Mouse (Mus musculus): ENCODE measurements around the gene Dlx5. TPM values are rescaled to one million over a fixed set of nuclear protein-coding genes. Genes with fewer than 3 reads are reported as not detected.

The Dlx5 gene
- polyA plus RNA-seq, 1 experiment from 2014 or later = 0.98 TPM

GRCm38 (mm10) chr6:6875136-6875535 is 6.7 kb downstream of the Dlx5 start:
- Histone ChIP-seq H3K27me3 (replicated peaks) (peaks cover 89% of the 10 kb centered on the region), H3K9ac (no peak overlapping the region), H3K27ac (ENCODE audit: poor library complexity, severe bottlenecking) (no peak overlapping the region), H3K4me3 (no peak overlapping the region), H3K36me3 (no peaks in the 10 kb centered on the region), H3K9me3 (replicated peaks) (no peaks in the 10 kb centered on the region), H3K4me2 (no peak overlapping the region), H3K4me1 (replicated peaks) (peaks cover 33% of the 10 kb centered on the region)
- 0% methylated on average over 11 of the region's 11 CpGs for WGBS
- no peak for ATAC-seq (ENCODE audit: insufficient number of reproducible peaks, low FRiP score)

DNA sequence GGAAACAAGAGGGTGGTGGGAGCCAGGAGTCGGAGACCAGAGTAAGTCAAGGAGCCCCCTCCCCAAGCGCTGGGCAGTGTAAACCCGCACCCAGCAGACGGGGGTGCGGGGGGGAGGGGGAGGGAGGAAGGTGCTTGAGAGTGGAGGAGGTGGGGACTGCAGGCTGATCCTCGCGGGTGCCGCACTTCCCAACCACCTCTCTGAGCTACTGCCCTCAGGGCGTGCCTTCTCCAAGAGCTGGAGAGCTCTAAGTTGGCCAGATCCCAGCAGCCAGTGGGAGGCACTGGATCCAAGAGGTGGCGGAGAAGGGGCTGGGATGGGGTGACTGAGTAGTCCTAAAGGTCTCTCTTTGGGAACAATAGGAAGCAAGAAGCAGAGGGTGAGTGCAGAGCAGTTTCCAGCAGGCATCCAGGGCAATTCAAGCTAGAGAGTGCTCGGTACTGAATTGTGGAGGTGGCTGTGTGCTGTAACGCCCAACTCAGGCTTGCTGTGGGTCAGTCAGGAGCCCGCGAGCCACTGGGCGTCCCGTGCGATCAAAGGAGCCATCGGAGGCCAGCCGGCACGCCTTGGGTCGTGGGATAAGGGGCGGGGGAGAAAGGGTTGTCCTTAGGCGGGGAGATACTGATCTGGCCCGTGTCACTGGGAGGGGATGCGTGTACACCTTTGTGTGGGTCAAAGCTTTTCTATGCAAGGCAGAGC is 7.7 kb downstream of the Dlx5 start:
- H3K4me3 ChIP-seq = peak overlapping the region; percentile 17; the same call in 1 of the 2 replicates
- peak overlapping the region; percentile 12; the same call in 1 of the 2 replicates for H3K4me2 ChIP-seq
- peaks cover 91% of the 10 kb centered on the region for H3K27me3 ChIP-seq (replicated peaks)
- H3K4me1 ChIP-seq (replicated peaks) = peaks cover 26% of the 10 kb centered on the region
- H3K9me3 ChIP-seq (replicated peaks) = no peaks in the 10 kb centered on the region
- H3K27ac ChIP-seq (ENCODE audit: poor library complexity, severe bottlenecking) = no peak overlapping the region
- H3K36me3 ChIP-seq = no peaks in the 10 kb centered on the region
- peak; percentile 34 for ATAC-seq (ENCODE audit: insufficient number of reproducible peaks, low FRiP score)
- WGBS = under 1% methylated on average over 24 of the region's 25 CpGs
- H3K9ac ChIP-seq = no peak overlapping the region

- H3K27ac ChIP-seq (ENCODE audit: poor library complexity, severe bottlenecking) = no peak overlapping the region
- H3K36me3 ChIP-seq = no peaks in the 10 kb centered on the region
- WGBS = under 1% methylated on average over 19 of the region's 19 CpGs
- no peak overlapping the region for H3K4me3 ChIP-seq
- ATAC-seq (ENCODE audit: insufficient number of reproducible peaks, low FRiP score) = no peak
- no peak overlapping the region for H3K9ac ChIP-seq
- peaks cover 20% of the 10 kb centered on the region for H3K4me1 ChIP-seq (replicated peaks)
- H3K4me2 ChIP-seq = 0 out of 2 replicates have a peak overlapping the region, but pooled peaks have one; percentile 12
- H3K27me3 ChIP-seq (replicated peaks) = peaks cover 89% of the 10 kb centered on the region
- no peaks in the 10 kb centered on the region for H3K9me3 ChIP-seq (replicated peaks)
Observed at GRCm38 (mm10) chr6:6873476-6874072, 8.3 kb downstream of the Dlx5 start.

DNA sequence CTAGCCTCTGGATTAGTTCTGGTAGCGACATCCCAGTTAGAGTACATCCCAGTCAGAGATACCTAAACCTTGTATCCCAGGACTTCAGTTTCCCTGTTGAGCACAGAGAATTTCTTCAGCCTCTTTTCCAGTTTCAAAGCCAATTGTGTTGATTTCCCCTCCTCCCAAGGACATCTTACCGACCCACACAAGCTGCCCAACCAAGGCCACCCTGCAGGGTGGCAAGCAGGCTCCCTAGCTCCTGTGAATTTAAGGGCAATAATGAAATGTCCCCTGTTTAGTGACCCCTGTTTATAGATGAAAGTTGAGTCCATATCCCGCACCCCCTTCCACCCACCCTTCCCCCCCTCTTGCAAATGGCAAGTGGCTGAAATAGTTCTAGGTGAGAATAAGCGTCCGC is 9.0 kb downstream of the Dlx5 start:
- H3K27me3 ChIP-seq (replicated peaks) = peaks cover 86% of the 10 kb centered on the region
- 1% methylated on average over 5 of the region's 5 CpGs for WGBS
- no peaks in the 10 kb centered on the region for H3K9me3 ChIP-seq (replicated peaks)
- H3K4me2 ChIP-seq = no peak overlapping the region
- H3K4me3 ChIP-seq = no peak overlapping the region
- no peaks in the 10 kb centered on the region for H3K36me3 ChIP-seq
- peaks cover 16% of the 10 kb centered on the region for H3K4me1 ChIP-seq (replicated peaks)
- no peak overlapping the region for H3K9ac ChIP-seq
- no peak overlapping the region for H3K27ac ChIP-seq (ENCODE audit: poor library complexity, severe bottlenecking)
- no peak for ATAC-seq (ENCODE audit: insufficient number of reproducible peaks, low FRiP score)

DNA sequence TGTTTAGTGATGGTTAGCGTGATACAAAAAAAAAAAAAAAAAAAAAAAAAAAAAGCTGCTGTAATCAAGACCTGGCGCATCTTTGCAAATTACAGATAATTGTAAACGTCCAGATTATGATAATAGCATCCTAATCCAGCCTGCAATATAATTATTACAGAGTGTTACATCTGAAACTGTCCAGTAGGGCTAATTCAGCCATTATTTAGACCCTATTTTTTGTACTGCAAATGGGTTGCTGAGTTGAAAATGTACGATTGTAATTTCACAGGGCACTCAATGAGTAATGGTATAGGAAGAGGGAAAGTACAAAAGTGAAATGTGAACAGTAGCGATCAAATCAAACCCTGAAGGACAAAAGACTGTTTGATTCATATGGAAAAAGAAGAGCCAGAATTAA is 10.2 kb downstream of the Dlx5 start:
- peaks cover 88% of the 10 kb centered on the region for H3K27me3 ChIP-seq (replicated peaks)
- no peak overlapping the region for H3K4me2 ChIP-seq
- no peaks in the 10 kb centered on the region for H3K9me3 ChIP-seq (replicated peaks)
- H3K27ac ChIP-seq (ENCODE audit: poor library complexity, severe bottlenecking) = no peak overlapping the region
- H3K9ac ChIP-seq = no peak overlapping the region
- WGBS = 10% methylated on average over 5 of the region's 5 CpGs
- no peak overlapping the region for H3K4me3 ChIP-seq
- peaks cover 16% of the 10 kb centered on the region for H3K4me1 ChIP-seq (replicated peaks)
- no peak for ATAC-seq (ENCODE audit: insufficient number of reproducible peaks, low FRiP score)
- no peaks in the 10 kb centered on the region for H3K36me3 ChIP-seq

GRCm38 (mm10) chr6:6870876-6871420 is 10.9 kb downstream of the Dlx5 start:
- Histone ChIP-seq H3K4me3 (no peak overlapping the region), H3K4me2 (no peak overlapping the region), H3K9me3 (replicated peaks) (no peaks in the 10 kb centered on the region), H3K27ac (ENCODE audit: poor library complexity, severe bottlenecking) (no peak overlapping the region), H3K36me3 (no peaks in the 10 kb centered on the region), H3K27me3 (replicated peaks) (peaks cover 87% of the 10 kb centered on the region), H3K9ac (no peak overlapping the region), H3K4me1 (replicated peaks) (peaks cover 16% of the 10 kb centered on the region)
- no peak for ATAC-seq (ENCODE audit: insufficient number of reproducible peaks, low FRiP score)
- WGBS = 3% methylated on average over 7 of the region's 7 CpGs

DNA sequence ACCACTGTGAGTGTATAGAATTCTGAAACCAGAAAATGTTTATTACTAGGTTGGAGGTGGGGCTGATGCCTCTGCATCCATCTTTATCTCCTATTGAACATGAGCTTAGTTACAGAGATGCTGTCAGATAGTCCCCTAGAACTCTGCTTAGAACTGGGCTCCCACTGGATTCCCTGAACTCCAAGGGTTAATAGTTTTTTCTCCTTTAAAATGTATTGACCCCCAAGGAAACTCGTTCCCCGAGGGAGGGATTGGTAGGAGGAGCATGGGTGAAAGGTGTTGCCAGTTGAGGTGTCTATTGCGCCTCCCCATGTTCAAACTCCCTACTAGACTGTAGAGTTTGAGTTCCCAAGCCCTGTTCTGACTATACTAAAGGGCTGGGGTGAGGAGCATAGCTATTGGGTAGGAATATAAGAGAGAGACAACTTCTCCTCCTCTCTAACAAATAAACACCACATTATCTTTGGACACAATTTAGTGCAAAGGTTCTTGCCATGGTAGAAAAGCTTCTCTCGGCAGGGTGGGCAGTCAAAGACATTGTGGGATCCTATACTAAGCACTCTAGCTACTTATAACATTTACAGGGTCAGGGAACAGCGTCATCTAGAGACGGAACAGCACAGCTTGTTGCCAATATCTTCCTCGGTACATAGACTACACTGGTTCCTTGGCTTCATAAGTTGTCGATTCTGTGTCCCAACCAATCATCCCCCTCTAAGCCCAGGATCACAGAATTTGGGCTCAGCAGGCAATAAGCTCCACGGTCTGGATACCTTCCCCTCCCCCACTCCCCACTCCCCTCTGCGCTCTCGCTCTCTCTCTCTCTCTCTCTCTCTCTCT is 11.7 kb downstream of the Dlx5 start:
- Histone ChIP-seq H3K4me3 (no peak overlapping the region), H3K4me2 (no peak overlapping the region), H3K9ac (no peak overlapping the region), H3K27me3 (replicated peaks) (peaks cover 87% of the 10 kb centered on the region), H3K36me3 (no peaks in the 10 kb centered on the region), H3K27ac (ENCODE audit: poor library complexity, severe bottlenecking) (no peak overlapping the region), H3K4me1 (replicated peaks) (peaks cover 14% of the 10 kb centered on the region), H3K9me3 (replicated peaks) (no peaks in the 10 kb centered on the region)
- ATAC-seq (ENCODE audit: insufficient number of reproducible peaks, low FRiP score) = no peak
- under 1% methylated on average over 11 of the region's 11 CpGs for WGBS

DNA sequence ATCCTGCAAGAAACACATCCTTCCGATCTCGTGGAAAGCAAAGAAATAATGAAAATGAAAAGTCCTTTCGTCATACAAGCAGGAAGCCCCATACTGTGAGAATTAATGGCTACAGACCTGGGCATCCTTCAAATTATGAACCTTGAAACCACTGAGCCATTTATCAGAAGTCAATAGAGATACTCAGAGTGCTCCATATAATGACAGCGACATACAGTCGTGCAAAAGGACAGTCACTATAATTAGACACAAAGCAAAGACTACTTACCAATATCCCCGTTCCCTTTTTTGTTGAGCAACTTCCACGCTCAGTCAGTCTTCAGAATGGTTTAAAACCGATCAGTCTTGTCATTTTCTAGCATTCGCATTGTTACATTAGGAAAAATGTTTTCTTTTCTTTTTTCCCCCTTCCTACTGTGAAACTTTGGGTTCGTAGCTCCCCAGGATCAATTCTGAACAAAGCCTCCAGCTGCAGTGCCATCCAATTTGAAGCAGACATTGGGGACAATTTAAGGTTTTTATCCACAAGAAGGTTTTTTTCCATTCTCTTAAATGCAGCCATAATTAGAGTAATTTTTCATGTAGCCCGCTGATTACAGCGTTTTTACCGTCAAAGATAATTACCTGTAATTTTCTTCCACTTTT is 12.7 kb downstream of the Dlx5 start:
- ATAC-seq (ENCODE audit: insufficient number of reproducible peaks, low FRiP score) = no peak
- peaks cover 80% of the 10 kb centered on the region for H3K27me3 ChIP-seq (replicated peaks)
- H3K27ac ChIP-seq (ENCODE audit: poor library complexity, severe bottlenecking) = no peak overlapping the region
- no peak overlapping the region for H3K9ac ChIP-seq
- no peak overlapping the region for H3K4me2 ChIP-seq
- H3K4me1 ChIP-seq (replicated peaks) = peaks cover 9% of the 10 kb centered on the region
- WGBS = 4% methylated on average over 13 of the region's 13 CpGs
- H3K36me3 ChIP-seq = no peaks in the 10 kb centered on the region
- no peaks in the 10 kb centered on the region for H3K9me3 ChIP-seq (replicated peaks)
- H3K4me3 ChIP-seq = no peak overlapping the region

GRCm38 (mm10) chr6:6867031-6867430 is 14.9 kb downstream of the Dlx5 start:
- no peak overlapping the region for H3K27ac ChIP-seq (ENCODE audit: poor library complexity, severe bottlenecking)
- WGBS = 12% methylated on average over 9 of the region's 9 CpGs
- H3K4me1 ChIP-seq (replicated peaks) = peaks cover 16% of the 10 kb centered on the region; the same call in 1 of the 2 replicates
- H3K27me3 ChIP-seq (replicated peaks) = peaks cover 79% of the 10 kb centered on the region
- H3K36me3 ChIP-seq = no peaks in the 10 kb centered on the region
- no peak for ATAC-seq (ENCODE audit: insufficient number of reproducible peaks, low FRiP score)
- H3K4me3 ChIP-seq = no peak overlapping the region
- H3K9me3 ChIP-seq (replicated peaks) = no peaks in the 10 kb centered on the region
- H3K9ac ChIP-seq = no peak overlapping the region
- H3K4me2 ChIP-seq = no peak overlapping the region

GRCm38 (mm10) chr6:6864441-6865440 is 17.1 kb downstream of the Dlx5 start:
- ATAC-seq (ENCODE audit: insufficient number of reproducible peaks, low FRiP score) = no peak
- H3K9me3 ChIP-seq (replicated peaks) = no peaks in the 10 kb centered on the region
- no peak overlapping the region for H3K9ac ChIP-seq
- peak overlapping the region; percentile 87 for H3K4me2 ChIP-seq
- no peak overlapping the region for H3K27ac ChIP-seq (ENCODE audit: poor library complexity, severe bottlenecking)
- 4% methylated on average over 36 of the region's 36 CpGs for WGBS
- no peaks in the 10 kb centered on the region for H3K36me3 ChIP-seq
- peaks cover 30% of the 10 kb centered on the region for H3K4me1 ChIP-seq (replicated peaks)
- peaks cover 70% of the 10 kb centered on the region for H3K27me3 ChIP-seq (replicated peaks)
- H3K4me3 ChIP-seq = peak overlapping the region; percentile 57; the same call in 1 of the 2 replicates
